Mouse (Mus musculus): Measurements from ENCODE around the gene Medag. TPM values are rescaled to one million over a fixed set of nuclear protein-coding genes. Genes with fewer than 3 reads are reported as not detected.

Medag gene
- polyA plus RNA-seq, 1 experiment from 2014 or later = 1.6 TPM

DNA sequence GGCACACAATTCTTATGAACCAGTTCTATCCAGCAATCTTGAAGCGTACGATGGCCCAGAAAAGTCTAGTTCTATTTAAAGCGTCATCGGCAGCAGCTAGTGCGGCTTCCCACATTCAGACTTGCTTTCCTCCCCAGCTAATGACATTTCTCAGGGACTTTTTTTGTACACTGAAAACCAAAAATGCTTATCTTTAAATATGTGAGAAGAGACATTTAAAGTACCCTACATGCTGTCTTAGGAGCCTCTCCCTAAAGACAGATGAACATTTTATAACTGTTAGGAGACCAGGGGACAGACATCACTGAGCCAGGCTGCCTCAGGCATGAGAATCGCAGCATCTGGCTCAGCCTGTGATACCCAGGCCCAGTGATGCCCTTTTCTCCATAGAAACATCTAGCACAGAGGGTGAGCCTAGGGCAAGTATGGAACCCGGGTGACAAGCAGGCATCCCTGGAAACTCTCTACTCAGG is 39.7 kb downstream of the Medag start:
- Histone ChIP-seq H3K4me1 (ENCODE audit: insufficient read depth) (no peaks in the 10 kb centered on the region), H3K36me3 (ENCODE audit: insufficient read depth) (no peaks in the 10 kb centered on the region), H3K9ac (no peak overlapping the region), H3K27ac (ENCODE audit: low read depth) (no peak overlapping the region), H3K4me3 (ENCODE audit: low read depth, low read length) (no peak overlapping the region), H3K9me3 (ENCODE audit: low read depth, low read length) (peaks cover 5% of the 10 kb centered on the region), H3K4me2 (no peak overlapping the region), H3K27me3 (ENCODE audit: insufficient read depth, low read length) (no peaks in the 10 kb centered on the region)
- no peak for ATAC-seq (ENCODE audit: insufficient read depth)
- TF ChIP-seq CTCF (IDR thresholded peaks at IDR 0.05; ENCODE audit: low read depth) = no peak
- no peak for DNase-seq
- 43% methylated on average over 7 of the region's 7 CpGs for WGBS

DNA sequence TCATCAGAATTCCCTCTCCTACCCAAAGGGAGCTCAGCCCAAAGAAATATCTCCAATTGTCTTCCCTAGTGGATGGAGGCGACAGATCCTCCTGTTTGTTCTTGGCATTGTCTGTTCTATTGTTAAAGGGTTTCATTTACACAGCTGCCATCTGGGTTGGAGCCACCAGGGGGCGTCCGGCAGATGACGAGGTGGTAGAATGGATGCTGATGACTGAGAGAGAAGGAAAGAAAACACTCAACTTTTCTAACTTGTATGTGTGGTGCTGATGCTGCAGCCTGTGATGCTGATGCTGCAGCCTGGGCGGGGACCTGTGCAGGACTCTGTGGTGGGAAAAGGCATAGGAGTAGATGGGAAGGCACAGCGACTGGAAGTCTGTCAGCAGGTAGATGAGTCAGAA is 42.7 kb downstream of the Medag start:
- H3K9me3 ChIP-seq (ENCODE audit: low read depth, low read length) = no peaks in the 10 kb centered on the region
- no peaks in the 10 kb centered on the region for H3K4me1 ChIP-seq (ENCODE audit: insufficient read depth)
- no peak; the same call in 1 of the 2 replicates for ATAC-seq (ENCODE audit: insufficient read depth)
- H3K4me3 ChIP-seq (ENCODE audit: low read depth, low read length) = no peak overlapping the region
- H3K4me2 ChIP-seq = no peak overlapping the region
- 25% methylated on average over 6 of the region's 6 CpGs for WGBS
- peak; percentile 78 for DNase-seq
- H3K27ac ChIP-seq (ENCODE audit: low read depth) = no peak overlapping the region
- no peak overlapping the region for H3K9ac ChIP-seq
- TF ChIP-seq CTCF (IDR thresholded peaks at IDR 0.05; ENCODE audit: low read depth) = peak; percentile 86
- no peaks in the 10 kb centered on the region for H3K27me3 ChIP-seq (ENCODE audit: insufficient read depth, low read length)
- no peaks in the 10 kb centered on the region for H3K36me3 ChIP-seq (ENCODE audit: insufficient read depth)

DNA sequence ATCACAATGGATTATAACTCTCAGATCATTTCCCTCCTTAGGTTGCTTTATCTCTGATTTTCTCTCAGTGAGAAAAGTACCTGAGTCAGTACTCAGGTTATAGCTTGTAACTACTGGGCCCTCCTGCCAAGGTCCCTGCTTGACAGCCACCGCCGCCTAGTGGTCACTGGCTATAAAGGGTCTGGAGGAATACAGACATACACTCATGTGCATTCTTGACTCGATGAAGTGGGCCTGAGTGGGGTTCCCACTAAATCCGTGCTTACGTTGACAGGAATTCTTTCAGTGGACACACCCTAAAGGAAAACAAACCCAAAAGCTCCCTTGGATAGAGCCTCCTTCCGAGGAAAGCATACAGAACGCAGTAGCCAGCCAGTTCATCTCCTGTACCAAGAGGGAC is 45.0 kb downstream of the Medag start:
- WGBS = 78% methylated on average over 7 of the region's 7 CpGs
- no peak overlapping the region for H3K9ac ChIP-seq
- no peaks in the 10 kb centered on the region for H3K36me3 ChIP-seq (ENCODE audit: insufficient read depth)
- DNase-seq (no peak), ATAC-seq (ENCODE audit: insufficient read depth) (no peak)
- no peak overlapping the region for H3K27ac ChIP-seq (ENCODE audit: low read depth)
- no peaks in the 10 kb centered on the region; the same call in 1 of the 2 replicates for H3K4me1 ChIP-seq (ENCODE audit: insufficient read depth)
- H3K4me2 ChIP-seq = no peak overlapping the region
- no peaks in the 10 kb centered on the region for H3K9me3 ChIP-seq (ENCODE audit: low read depth, low read length)
- no peaks in the 10 kb centered on the region for H3K27me3 ChIP-seq (ENCODE audit: insufficient read depth, low read length)
- no peak overlapping the region for H3K4me3 ChIP-seq (ENCODE audit: low read depth, low read length)
- TF ChIP-seq CTCF (IDR thresholded peaks at IDR 0.05; ENCODE audit: low read depth) = peak; percentile 52

DNA sequence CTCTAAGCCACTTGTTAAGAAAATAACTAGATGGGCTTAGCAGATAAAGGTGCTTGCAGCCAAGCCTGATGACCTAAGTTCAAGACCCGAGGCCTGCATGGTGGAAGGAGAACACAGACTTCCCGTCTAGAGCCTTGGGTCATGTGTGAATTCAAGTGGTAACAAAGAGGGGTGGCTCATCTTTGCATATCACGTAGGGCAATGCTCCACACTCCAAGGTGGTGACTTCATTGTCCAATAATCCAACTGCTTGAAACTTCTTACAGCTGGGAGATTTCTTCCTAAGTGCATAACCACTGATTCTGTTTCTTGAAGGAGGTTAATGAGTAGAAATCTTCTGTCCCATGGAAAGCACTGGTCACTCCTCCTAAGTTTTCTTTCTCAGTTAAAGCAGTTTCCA is 50.5 kb downstream of the Medag start:
- H3K36me3 ChIP-seq (ENCODE audit: insufficient read depth) = no peaks in the 10 kb centered on the region
- no peak overlapping the region for H3K27ac ChIP-seq (ENCODE audit: low read depth)
- DNase-seq = no peak
- H3K9me3 ChIP-seq (ENCODE audit: low read depth, low read length) = no peaks in the 10 kb centered on the region
- no peak overlapping the region for H3K4me3 ChIP-seq (ENCODE audit: low read depth, low read length)
- H3K27me3 ChIP-seq (ENCODE audit: insufficient read depth, low read length) = no peaks in the 10 kb centered on the region
- no peak overlapping the region for H3K4me2 ChIP-seq
- H3K9ac ChIP-seq = no peak overlapping the region
- no peak for TF ChIP-seq CTCF (IDR thresholded peaks at IDR 0.05; ENCODE audit: low read depth)
- 74% methylated on average over 3 of the region's 3 CpGs for WGBS
- H3K4me1 ChIP-seq (ENCODE audit: insufficient read depth) = no peaks in the 10 kb centered on the region; the same call in 1 of the 2 replicates
- ATAC-seq (ENCODE audit: insufficient read depth) = no peak

DNA sequence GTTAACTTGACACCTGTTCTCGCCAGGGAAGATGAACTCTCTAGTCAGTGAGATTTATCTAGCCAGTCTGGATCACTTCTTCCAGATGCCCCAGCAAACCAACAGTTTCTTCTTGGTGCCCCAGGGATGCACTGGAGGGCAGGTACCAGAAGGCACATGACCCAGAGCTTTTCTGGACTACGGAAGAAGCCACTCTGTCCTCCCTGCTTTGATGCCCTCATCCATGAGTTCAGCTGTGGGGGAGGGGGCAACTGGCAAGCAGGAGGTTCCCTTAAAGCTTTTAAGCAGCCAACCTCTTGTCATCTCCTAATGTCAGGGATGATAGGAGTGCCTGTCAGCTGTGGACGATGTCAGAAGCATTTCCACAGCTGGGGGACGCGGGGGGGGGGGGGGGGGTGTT is 53.8 kb downstream of the Medag start:
- no peak overlapping the region for H3K9ac ChIP-seq
- H3K4me1 ChIP-seq (ENCODE audit: insufficient read depth) = no peaks in the 10 kb centered on the region; the same call in 1 of the 2 replicates
- WGBS = 25% methylated on average over 5 of the region's 5 CpGs
- no peaks in the 10 kb centered on the region for H3K27me3 ChIP-seq (ENCODE audit: insufficient read depth, low read length)
- H3K36me3 ChIP-seq (ENCODE audit: insufficient read depth) = no peaks in the 10 kb centered on the region
- H3K27ac ChIP-seq (ENCODE audit: low read depth) = no peak overlapping the region
- no peak for TF ChIP-seq CTCF (IDR thresholded peaks at IDR 0.05; ENCODE audit: low read depth)
- ATAC-seq (ENCODE audit: insufficient read depth) (no peak), DNase-seq (no peak)
- H3K9me3 ChIP-seq (ENCODE audit: low read depth, low read length) = no peaks in the 10 kb centered on the region
- H3K4me3 ChIP-seq (ENCODE audit: low read depth, low read length) = no peak overlapping the region
- H3K4me2 ChIP-seq = no peak overlapping the region

DNA sequence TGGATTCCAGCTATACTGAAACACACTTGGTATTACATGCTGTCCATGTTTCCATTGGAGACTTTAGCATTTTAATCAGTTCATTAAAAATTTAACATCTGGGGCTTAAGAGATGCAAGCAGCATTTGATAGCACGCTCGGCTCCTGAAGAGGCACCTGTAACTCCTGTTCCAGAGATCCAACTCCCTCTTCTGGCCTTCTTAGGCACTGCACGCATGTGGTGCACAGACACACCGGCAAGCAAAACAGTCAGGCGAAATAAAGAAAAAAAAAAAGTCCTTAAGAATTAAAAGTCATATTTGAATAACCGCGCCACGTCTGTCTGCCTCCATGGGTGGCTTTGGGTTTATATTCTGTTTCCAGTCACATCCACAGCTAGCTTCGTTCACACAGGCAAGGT is 62.6 kb downstream of the Medag start:
- ATAC-seq (ENCODE audit: insufficient read depth) (no peak), DNase-seq (no peak)
- no peak overlapping the region for H3K27ac ChIP-seq (ENCODE audit: low read depth)
- WGBS = 96% methylated on average over 9 of the region's 9 CpGs
- H3K4me1 ChIP-seq (ENCODE audit: insufficient read depth) = no peaks in the 10 kb centered on the region
- H3K4me3 ChIP-seq (ENCODE audit: low read depth, low read length) = no peak overlapping the region
- H3K9me3 ChIP-seq (ENCODE audit: low read depth, low read length) = peaks cover 6% of the 10 kb centered on the region; the same call in 1 of the 2 replicates
- no peak overlapping the region for H3K9ac ChIP-seq
- peak; percentile 34 for TF ChIP-seq CTCF (IDR thresholded peaks at IDR 0.05; ENCODE audit: low read depth)
- H3K36me3 ChIP-seq (ENCODE audit: insufficient read depth) = no peaks in the 10 kb centered on the region
- H3K27me3 ChIP-seq (ENCODE audit: insufficient read depth, low read length) = no peaks in the 10 kb centered on the region
- H3K4me2 ChIP-seq = no peak overlapping the region

DNA sequence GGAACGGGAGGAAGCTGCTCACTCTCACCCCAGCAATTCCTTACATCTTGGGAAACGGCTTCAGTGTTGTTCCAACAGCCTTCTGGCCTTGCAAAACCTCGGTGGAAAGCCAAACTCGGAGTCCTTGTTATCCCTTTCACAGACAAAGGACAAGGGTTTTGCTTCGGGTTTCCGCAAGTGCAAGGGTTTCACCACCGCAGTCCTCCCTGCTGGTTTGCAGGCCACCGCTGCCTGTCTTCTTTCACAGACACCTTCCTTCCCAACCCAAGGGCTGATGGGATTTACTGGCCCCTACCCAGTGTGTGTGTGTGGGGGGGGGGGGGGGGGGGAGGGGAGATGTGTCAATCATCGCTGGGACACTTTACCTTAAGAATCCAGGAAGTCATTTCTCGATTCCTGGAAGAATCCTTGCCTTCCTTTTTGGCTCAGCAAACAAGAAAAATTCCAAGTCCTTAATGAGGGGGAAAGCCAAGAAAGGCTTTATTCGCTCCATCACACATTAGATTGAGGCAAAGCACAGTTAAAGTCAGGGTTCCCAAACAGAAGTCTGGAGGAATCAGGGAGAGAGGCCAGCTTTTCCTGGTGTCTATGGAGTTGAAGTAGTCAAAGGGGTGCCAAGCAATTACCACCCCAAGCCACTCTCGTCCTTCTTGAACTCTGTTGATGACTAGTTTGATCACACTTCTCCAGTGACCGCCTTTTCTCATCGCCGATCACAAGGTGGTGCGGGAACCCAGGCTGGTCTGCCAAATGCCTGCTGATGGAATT is 63.3 kb downstream of the Medag start:
- 89% methylated on average over 16 of the region's 16 CpGs for WGBS
- Histone ChIP-seq H3K4me3 (ENCODE audit: low read depth, low read length) (no peak overlapping the region), H3K27ac (ENCODE audit: low read depth) (no peak overlapping the region), H3K36me3 (ENCODE audit: insufficient read depth) (no peaks in the 10 kb centered on the region), H3K9me3 (ENCODE audit: low read depth, low read length) (peaks cover 6% of the 10 kb centered on the region; the same call in 1 of the 2 replicates), H3K27me3 (ENCODE audit: insufficient read depth, low read length) (no peaks in the 10 kb centered on the region), H3K4me2 (no peak overlapping the region), H3K4me1 (ENCODE audit: insufficient read depth) (no peaks in the 10 kb centered on the region), H3K9ac (no peak overlapping the region)
- DNase-seq (no peak), ATAC-seq (ENCODE audit: insufficient read depth) (no peak)
- TF ChIP-seq CTCF (IDR thresholded peaks at IDR 0.05; ENCODE audit: low read depth) = no peak

Other genes starting within 250 kb of the Medag start
- 48.7 and 49.7 TPM in 2 replicates for gene Uspl1, start 227.4 kb upstream of the Medag start, polyA plus RNA-seq (2014; fragmentation: Nextera tagmentation; extraction: Ambion mirVana)
- 2,008 and 2,115 TPM in 2 replicates for gene Hmgb1, start 227.3 kb upstream of the Medag start, polyA plus RNA-seq (2014; fragmentation: Nextera tagmentation; extraction: Ambion mirVana)
- gene Alox5ap, start 147.0 kb upstream of the Medag start, polyA plus RNA-seq (2014; fragmentation: Nextera tagmentation; extraction: Ambion mirVana) = 9.3 and 20.5 TPM in 2 replicates
- 0.64 and 1.0 TPM in 2 replicates for gene Tex26, start 27.9 kb downstream of the Medag start, polyA plus RNA-seq (2014; fragmentation: Nextera tagmentation; extraction: Ambion mirVana)
- not detected in 2 replicates for gene Wdr95, start 116.9 kb downstream of the Medag start, polyA plus RNA-seq (2014; fragmentation: Nextera tagmentation; extraction: Ambion mirVana)
- 57.0 and 57.4 TPM in 2 replicates for gene Hsph1, start 224.6 kb downstream of the Medag start, polyA plus RNA-seq (2014; fragmentation: Nextera tagmentation; extraction: Ambion mirVana)

All from lung, embryonic 14.5 days (tissue).